Mouse (Mus musculus) neural tube, embryonic 13.5 days (tissue): ENCODE data around the gene Foxn2. TPM values are rescaled to one million over a fixed set of nuclear protein-coding genes. Genes with fewer than 3 reads are reported as not detected.

ENCODE experiments used
- ATAC-seq: fragments of 200-750 bp; cut with Nextera tagmentation; 2 replicates; pipeline ENCODE4 v1.8.0; 2017; ENCODE audit warnings: low read depth, mild to moderate bottlenecking, moderate TSS enrichment, moderate library complexity
- H3K27ac ChIP-seq: fragments of 300-500 bp; sonication (generic); replicated peaks from 2 replicates; pipeline ENCODE4 v1.5.1; 2015; ENCODE audit warnings: moderate library complexity, mild to moderate bottlenecking, inconsistent platforms
- H3K27me3 ChIP-seq: fragments of 300-500 bp; sonication (generic); 2 replicates; pipeline ENCODE4 v1.6.1; 2015; ENCODE audit warnings: mild to moderate bottlenecking, inconsistent platforms
- H3K36me3 ChIP-seq: fragments of 300-500 bp; sonication (generic); 2 replicates; pipeline ENCODE4 v1.6.1; 2015; ENCODE audit warnings: mild to moderate bottlenecking, inconsistent platforms
- H3K4me1 ChIP-seq: fragments of 300-500 bp; sonication (generic); replicated peaks from 2 replicates; pipeline ENCODE4 v1.6.1; 2015; ENCODE audit warnings: inconsistent platforms
- H3K4me2 ChIP-seq: fragments of 300-500 bp; sonication (generic); 2 replicates; pipeline ENCODE4 v1.6.1; 2015; ENCODE audit warnings: inconsistent platforms, mild to moderate bottlenecking, moderate library complexity
- H3K4me3 ChIP-seq: fragments of 300-500 bp; sonication (generic); 2 replicates; pipeline ENCODE4 v1.5.1; 2015; ENCODE audit warnings: mild to moderate bottlenecking, inconsistent platforms
- H3K9ac ChIP-seq: fragments of 300-500 bp; sonication (generic); 2 replicates; pipeline ENCODE4 v1.6.1; 2015; ENCODE audit warnings: moderate library complexity, mild to moderate bottlenecking, inconsistent platforms
- H3K9me3 ChIP-seq: fragments of 300-500 bp; sonication (generic); 2 replicates; pipeline ENCODE4 v1.6.1; 2016; ENCODE audit warnings: inconsistent platforms
- WGBS: fragments of 180-500 bp; shearing (Covaris S2); methylation state at CpG from one replicate; pipeline ENCODE4 v1.1.7; 2015; 5-methylcytosine and 5-hydroxymethylcytosine counted together
- polyA plus RNA-seq: library from polyadenylated mRNA; unstranded; fragments of >200 nt; fragmentation: Nextera tagmentation; extraction: Ambion mirVana; gene quantifications from 2 replicates; pipeline ENCODE4 v1.2.1, GENCODE M21; 2015

The Foxn2 gene
- 9.7 and 10.3 TPM in 2 replicates for polyA plus RNA-seq

DNA sequence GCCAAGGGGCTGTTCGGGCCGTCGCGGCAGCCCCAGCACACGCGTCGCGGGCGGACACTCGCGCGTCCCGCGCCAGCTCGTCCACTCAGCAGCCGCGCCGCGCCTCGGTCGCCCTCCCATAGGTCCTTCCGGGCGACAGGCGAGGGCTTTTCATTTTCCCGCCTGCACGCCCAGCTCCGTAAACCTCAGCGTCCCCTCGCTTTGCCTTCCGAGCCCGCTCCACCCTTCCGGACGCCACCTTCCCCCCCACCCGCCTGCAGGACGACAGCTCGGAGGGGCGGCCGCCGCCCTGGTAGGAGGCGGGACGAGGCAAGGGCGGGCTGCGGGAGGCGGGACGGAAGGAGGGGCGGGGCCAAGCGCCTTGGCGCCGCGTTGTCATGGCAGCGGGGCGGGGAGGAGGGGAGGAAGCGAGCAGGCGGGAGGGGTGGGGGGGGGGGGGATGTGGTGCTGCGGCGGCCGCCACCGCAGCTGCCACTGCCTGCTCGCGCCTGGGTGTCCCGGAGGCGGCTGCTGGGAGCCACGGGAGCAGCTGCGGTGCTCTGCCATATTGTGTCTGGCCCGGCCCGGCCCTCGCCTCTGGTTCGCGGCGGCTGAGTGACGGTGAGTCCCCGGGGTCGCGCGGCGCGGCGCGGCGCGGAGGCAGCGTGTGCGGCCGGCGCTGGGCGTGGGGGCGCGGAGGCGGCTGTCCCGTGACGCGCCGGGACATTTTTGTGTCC is at the start of gene Foxn2:
Foxn2 (plus strand) TSS at position 427 of the 716 bp plus-strand sequence.
- Histone ChIP-seq H3K4me3 (peak within 1 kb of the TSS; percentile 94), H3K27me3 (no peaks in the 10 kb centered on the region; the same call in 1 of the 2 replicates), H3K4me2 (peak within 1 kb of the TSS; percentile 77), H3K4me1 (peaks cover 8% of the 10 kb centered on the region), H3K36me3 (no peaks in the 10 kb centered on the region), H3K9ac (peak within 1 kb of the TSS; percentile 87), H3K27ac (peak within 1 kb of the TSS; percentile 93), H3K9me3 (no peaks in the 10 kb centered on the region)
- peak; percentile 92 for ATAC-seq
- under 1% methylated on average over 80 of the region's 93 CpGs for WGBS

DNA sequence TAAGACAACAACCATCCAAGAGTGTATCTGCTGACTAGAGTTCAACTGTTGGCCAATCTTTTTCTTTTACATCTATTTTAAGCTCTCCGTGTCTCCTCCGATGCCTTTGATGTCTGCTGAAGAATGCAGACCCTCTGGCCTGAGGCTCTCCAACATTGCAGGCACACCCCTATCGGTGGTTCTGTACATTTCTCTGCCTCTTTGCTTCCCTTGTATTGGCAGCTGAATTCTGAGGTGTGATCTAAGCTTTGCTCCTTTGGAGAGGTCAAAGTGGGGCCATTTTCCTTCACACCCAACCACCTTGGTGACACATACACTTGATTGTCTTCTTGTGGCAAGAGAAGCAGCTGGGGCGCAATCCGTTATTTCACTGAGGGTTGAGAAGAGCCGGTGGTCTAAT is 43.0 kb upstream of the Foxn2 start:
- Histone ChIP-seq H3K4me3 (no peak overlapping the region), H3K9me3 (no peaks in the 10 kb centered on the region), H3K4me2 (no peak overlapping the region), H3K4me1 (peaks cover 24% of the 10 kb centered on the region), H3K36me3 (no peaks in the 10 kb centered on the region), H3K27ac (no peak overlapping the region), H3K27me3 (peaks cover 9% of the 10 kb centered on the region; the same call in 1 of the 2 replicates), H3K9ac (no peak overlapping the region)
- WGBS = 85% methylated on average over 6 of the region's 6 CpGs
- ATAC-seq = no peak

DNA sequence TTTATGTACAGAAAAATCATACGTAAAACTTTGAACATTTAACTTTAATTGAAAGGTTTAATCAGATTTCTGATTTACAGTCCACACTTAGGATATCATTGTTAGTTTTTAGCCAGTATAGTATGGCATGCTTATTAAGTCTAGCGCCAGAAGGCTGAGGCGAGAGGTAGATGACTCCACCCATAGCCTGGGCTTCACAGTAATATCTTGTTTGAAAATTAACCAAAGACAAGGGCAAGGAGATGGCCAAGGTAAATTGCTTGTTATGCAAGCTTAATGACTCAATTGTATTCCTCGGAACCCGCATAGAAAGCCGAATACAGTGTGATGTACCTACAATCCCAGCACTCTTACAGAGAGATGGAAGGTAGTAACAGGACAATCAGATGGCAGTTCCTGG is 42.4 kb upstream of the Foxn2 start:
- ATAC-seq = no peak

DNA sequence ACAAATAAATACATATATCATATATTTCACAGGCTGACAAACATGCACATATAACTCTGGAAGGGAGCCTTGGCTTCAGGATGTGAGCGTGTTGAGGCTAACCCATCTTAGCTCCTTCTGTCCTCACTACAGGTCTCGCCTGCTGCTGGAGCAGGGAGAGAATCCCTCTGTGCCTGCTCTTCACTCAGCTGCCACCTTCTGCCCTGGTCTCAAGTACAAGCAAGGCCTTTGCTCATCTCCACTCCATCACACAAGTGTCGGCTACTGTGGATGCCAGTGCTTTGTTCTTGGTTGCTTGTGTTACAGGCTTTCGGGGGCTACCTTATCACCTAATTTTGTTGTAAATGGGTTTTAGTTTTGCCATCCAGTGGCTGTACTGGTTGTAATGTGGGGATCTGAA is 41.7 kb upstream of the Foxn2 start:
- H3K4me2 ChIP-seq = no peak overlapping the region
- H3K4me1 ChIP-seq = peaks cover 31% of the 10 kb centered on the region
- H3K36me3 ChIP-seq = no peaks in the 10 kb centered on the region
- no peak overlapping the region for H3K27ac ChIP-seq
- no peak for ATAC-seq
- no peak overlapping the region for H3K9ac ChIP-seq
- H3K4me3 ChIP-seq = no peak overlapping the region
- WGBS = 69% methylated on average over 4 of the region's 4 CpGs
- no peaks in the 10 kb centered on the region for H3K9me3 ChIP-seq
- peaks cover 20% of the 10 kb centered on the region for H3K27me3 ChIP-seq

More for the DNA sequence above, 42.4 kb upstream of the Foxn2 start:
- Histone ChIP-seq H3K27me3 (peaks cover 13% of the 10 kb centered on the region), H3K9me3 (no peaks in the 10 kb centered on the region), H3K27ac (no peak overlapping the region), H3K9ac (no peak overlapping the region), H3K4me2 (no peak overlapping the region), H3K36me3 (no peaks in the 10 kb centered on the region), H3K4me3 (no peak overlapping the region), H3K4me1 (peaks cover 25% of the 10 kb centered on the region)
- 95% methylated on average over 6 of the region's 6 CpGs for WGBS

DNA sequence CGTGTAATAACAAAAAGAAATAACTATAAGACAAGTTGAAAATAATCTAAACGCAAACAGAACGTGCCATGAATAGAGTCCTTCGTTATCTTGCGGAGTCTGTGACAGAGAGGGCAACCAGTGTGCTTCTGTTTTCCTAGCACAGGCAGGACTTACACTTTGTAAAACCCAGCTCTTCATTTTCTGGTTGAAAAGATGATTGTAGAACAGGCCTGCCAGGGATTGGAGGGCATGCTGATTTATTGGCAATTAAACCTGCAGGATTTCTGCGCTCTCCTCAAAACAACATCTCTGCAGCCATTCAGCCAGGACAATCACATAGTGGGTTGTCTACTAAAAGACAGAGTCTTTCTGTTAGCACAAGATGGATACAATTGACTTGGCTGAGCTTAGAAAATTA is 40.4 kb upstream of the Foxn2 start:
- 18% methylated on average over 6 of the region's 6 CpGs for WGBS
- Histone ChIP-seq H3K27ac (peak overlapping the region; percentile 54; the same call in 1 of the 2 replicates), H3K27me3 (peaks cover 22% of the 10 kb centered on the region), H3K36me3 (no peaks in the 10 kb centered on the region), H3K4me2 (no peak overlapping the region), H3K4me3 (no peak overlapping the region), H3K4me1 (peaks cover 43% of the 10 kb centered on the region), H3K9ac (no peak overlapping the region), H3K9me3 (no peaks in the 10 kb centered on the region)
- peak; percentile 48 for ATAC-seq

DNA sequence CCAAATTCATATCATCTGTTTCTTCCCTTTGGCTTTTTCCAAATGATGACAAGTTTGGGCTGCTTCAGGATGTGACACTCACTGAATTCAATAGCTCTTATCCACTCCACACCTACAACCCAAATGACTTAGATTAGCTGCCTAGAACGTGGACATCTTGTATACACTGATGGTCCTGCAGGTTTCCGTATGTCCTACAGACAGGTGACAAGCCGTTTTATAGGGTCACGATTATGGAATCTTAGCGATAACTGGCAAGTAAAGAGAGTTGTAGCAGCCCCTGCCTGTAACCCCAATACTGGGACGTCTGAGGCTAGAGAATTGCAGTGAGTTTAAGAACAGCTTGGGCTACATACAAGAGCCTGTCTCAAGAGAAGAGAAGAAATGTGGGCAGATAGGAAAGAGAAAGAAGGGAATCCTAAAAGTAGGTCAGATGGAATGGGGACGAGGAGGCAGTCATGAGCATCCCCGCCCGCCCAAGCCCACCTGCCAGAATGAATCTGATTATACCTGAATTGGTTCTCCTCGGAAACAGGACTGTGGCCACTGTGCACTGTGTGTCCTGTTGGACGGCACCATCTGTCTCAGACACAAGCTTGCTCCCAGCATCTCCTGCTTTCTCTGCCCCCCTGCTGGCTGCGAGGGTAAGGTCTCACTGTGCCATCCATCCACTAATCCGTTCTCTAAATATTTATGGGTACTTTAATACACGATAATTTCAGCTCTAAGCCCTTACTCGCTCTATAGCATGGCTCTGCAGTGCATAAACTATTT is 39.6 kb upstream of the Foxn2 start:
- H3K9me3 ChIP-seq = no peaks in the 10 kb centered on the region
- H3K9ac ChIP-seq = no peak overlapping the region
- H3K4me3 ChIP-seq = no peak overlapping the region
- H3K4me1 ChIP-seq = peaks cover 44% of the 10 kb centered on the region
- no peak for ATAC-seq
- 59% methylated on average over 15 of the region's 15 CpGs for whole genome bisulfite sequencing
- H3K27me3 ChIP-seq = peaks cover 22% of the 10 kb centered on the region
- H3K27ac ChIP-seq = peak overlapping the region; percentile 54; the same call in 1 of the 2 replicates
- H3K36me3 ChIP-seq = no peaks in the 10 kb centered on the region
- no peak overlapping the region for H3K4me2 ChIP-seq

DNA sequence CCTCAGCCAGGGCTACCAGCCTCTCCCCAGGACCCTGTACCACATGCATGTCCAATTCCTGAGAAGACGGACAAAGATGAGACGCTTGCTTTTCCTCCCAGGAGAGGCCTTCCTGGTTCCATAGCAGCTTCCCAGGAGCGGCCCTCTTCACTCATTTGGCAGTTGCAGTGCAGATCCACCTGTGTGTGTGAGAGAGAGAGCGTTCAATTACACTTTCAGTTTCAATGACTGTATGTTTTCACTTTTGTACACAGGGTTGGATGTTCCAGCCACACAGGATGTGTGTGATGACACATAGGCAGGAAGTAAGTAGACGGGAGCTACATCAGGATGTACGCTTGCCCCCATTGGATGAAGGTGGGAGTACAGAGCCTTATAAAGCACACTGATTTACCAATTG is 37.2 kb upstream of the Foxn2 start:
- WGBS = 83% methylated on average over 6 of the region's 6 CpGs
- H3K9ac ChIP-seq = no peak overlapping the region
- H3K4me2 ChIP-seq = no peak overlapping the region
- ATAC-seq = no peak
- no peaks in the 10 kb centered on the region for H3K9me3 ChIP-seq
- no peak overlapping the region for H3K27ac ChIP-seq
- no peak overlapping the region for H3K4me3 ChIP-seq
- peaks cover 22% of the 10 kb centered on the region for H3K27me3 ChIP-seq
- peaks cover 44% of the 10 kb centered on the region for H3K4me1 ChIP-seq
- H3K36me3 ChIP-seq = no peaks in the 10 kb centered on the region

DNA sequence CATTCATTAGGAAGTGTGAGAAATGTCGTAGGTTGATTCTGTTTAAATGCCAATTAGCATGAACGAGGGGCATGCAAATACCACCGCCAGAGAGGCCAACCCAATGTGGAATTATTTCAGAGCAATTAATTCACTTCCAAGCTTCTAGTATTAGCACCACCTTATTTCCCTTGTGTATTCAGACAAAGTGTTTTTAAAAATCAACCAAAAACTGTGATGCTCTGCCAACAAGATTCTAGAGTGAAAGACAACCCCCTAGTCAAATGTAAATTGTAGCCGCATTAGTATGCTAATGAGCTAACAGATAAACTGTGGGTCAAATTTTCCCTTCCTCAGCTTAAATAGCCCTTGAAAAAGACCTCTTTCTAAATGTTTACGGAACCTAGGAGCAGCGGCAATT is 36.0 kb upstream of the Foxn2 start:
- H3K27me3 ChIP-seq = peaks cover 22% of the 10 kb centered on the region
- ATAC-seq = no peak
- H3K4me2 ChIP-seq = peak overlapping the region; percentile 42
- H3K9me3 ChIP-seq = no peaks in the 10 kb centered on the region
- 3% methylated on average over 6 of the region's 6 CpGs for WGBS
- H3K36me3 ChIP-seq = no peaks in the 10 kb centered on the region
- H3K9ac ChIP-seq = no peak overlapping the region
- H3K27ac ChIP-seq = no peak overlapping the region
- H3K4me3 ChIP-seq = peak overlapping the region; percentile 0; the same call in 1 of the 2 replicates
- peaks cover 36% of the 10 kb centered on the region for H3K4me1 ChIP-seq

DNA sequence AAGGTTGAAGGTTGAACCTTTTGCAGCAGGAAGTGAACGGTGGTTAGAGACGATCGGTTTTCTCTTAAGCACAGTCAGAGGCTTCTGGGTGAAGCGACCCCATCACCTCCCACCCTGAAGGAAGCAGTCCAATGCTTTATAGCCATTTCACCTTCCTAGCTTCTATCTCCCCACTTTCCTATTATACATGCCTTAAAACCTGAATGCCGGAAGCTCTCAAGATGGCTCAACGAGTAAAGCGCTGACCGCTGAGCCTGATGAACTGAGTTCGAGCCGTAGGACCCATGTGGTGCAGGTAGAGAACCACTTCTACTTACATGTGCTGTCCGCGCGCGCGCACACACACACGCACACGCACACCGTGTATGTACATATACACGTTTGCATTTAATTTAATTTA is 35.4 kb upstream of the Foxn2 start:
- peak overlapping the region; percentile 0; the same call in 1 of the 2 replicates for H3K4me3 ChIP-seq
- ATAC-seq = no peak
- H3K4me1 ChIP-seq = peaks cover 32% of the 10 kb centered on the region
- no peak overlapping the region for H3K27ac ChIP-seq
- H3K27me3 ChIP-seq = peaks cover 22% of the 10 kb centered on the region
- H3K9ac ChIP-seq = no peak overlapping the region
- H3K9me3 ChIP-seq = no peaks in the 10 kb centered on the region
- H3K36me3 ChIP-seq = no peaks in the 10 kb centered on the region
- WGBS = 30% methylated on average over 19 of the region's 19 CpGs
- H3K4me2 ChIP-seq = peak overlapping the region; percentile 42

DNA sequence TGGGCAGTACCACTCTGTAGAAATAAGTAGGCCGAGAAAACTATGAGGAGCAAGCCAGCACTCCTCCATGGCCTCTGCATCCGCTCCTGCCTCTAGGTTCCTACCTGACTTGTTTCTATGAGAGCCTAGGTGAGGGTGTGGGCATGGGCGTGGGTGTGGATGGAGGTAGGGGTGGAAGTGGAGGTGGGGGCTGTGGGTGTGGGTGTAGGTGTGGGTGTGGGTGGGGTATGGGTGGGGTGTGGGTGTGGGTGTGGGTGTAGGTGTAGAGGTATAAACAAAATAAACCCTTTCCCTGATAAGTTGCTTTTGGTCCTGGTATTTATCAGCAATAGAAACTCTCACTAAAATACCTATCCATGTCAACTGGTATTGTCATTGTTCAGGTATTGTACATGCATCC is 30.8 kb upstream of the Foxn2 start:
- no peaks in the 10 kb centered on the region for H3K9me3 ChIP-seq
- 87% methylated on average over 3 of the region's 3 CpGs for WGBS
- peaks cover 6% of the 10 kb centered on the region for H3K4me1 ChIP-seq
- no peak overlapping the region for H3K4me3 ChIP-seq
- H3K27me3 ChIP-seq = no peaks in the 10 kb centered on the region; the same call in 1 of the 2 replicates
- no peak overlapping the region for H3K4me2 ChIP-seq
- no peak overlapping the region for H3K9ac ChIP-seq
- ATAC-seq = no peak
- H3K36me3 ChIP-seq = no peaks in the 10 kb centered on the region
- no peak overlapping the region for H3K27ac ChIP-seq

DNA sequence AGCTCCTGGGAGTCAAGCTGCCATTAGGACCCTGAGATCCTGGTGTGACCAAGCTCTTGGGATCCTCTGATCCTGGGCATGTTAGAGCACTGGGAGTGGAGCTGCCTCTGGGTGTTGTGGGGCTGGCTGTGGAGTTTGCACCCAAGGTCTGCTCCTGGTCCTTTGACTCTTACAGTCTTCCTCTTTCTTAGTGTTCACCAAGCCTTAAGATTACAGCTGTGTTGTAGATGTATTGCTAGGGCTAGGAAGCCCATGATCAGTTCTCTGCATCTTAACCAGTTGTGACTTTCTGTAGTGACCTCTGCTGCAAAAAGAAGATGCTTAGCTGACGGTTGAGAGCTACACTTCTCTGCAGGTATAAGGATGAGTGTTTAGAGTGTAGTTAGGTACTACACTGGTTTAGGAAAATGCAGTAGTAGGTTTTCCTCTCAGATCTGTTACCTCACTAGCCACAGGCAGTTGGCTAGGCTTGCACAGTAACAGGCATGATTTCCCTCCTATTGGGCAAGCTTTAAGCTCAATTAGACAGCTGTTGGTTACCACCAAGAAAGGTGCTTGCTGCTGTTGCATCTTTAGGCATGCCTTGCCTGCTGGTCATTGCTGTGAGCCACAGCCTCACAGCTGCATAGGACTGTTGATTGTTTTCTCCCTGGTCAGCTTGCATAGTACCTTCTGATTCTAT is 27.2 kb upstream of the Foxn2 start:
- Histone ChIP-seq H3K9me3 (no peaks in the 10 kb centered on the region), H3K27ac (no peak overlapping the region), H3K9ac (no peak overlapping the region), H3K4me1 (no peaks in the 10 kb centered on the region), H3K4me2 (no peak overlapping the region), H3K36me3 (no peaks in the 10 kb centered on the region), H3K4me3 (no peak overlapping the region), H3K27me3 (no peaks in the 10 kb centered on the region)
- ATAC-seq = no peak
- 93% methylated on average over 1 of the region's 1 CpGs for WGBS

DNA sequence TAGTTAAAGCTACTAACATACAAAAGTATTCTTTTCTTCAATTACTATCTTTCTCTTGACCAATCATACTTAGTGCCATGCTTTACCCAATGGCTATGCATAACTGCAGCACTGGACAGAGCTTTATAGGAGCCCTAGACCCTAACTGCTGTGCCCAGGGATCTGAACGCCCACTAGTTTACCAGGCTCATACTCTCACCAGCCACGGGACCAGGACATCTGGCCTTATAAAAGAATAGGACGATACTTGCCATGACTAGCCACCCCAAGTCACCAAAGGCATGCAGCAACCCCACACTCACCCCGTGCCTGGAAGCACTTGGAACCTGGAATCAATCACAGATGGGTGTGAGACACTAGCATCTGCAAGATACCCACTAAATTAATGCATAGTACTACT is 20.1 kb upstream of the Foxn2 start:
- H3K4me2 ChIP-seq = no peak overlapping the region
- no peaks in the 10 kb centered on the region for H3K27me3 ChIP-seq
- H3K27ac ChIP-seq = no peak overlapping the region
- H3K9ac ChIP-seq = no peak overlapping the region
- no peak overlapping the region for H3K4me3 ChIP-seq
- 83% methylated on average over 4 of the region's 4 CpGs for WGBS
- no peaks in the 10 kb centered on the region for H3K4me1 ChIP-seq
- H3K36me3 ChIP-seq = no peaks in the 10 kb centered on the region
- no peaks in the 10 kb centered on the region for H3K9me3 ChIP-seq
- ATAC-seq = no peak
